Mouse (Mus musculus): ENCODE results near the gene Scgb2b24.

The Scgb2b24 gene

GRCm38 (mm10) chr7:33739212-33739611 is at the start of gene Scgb2b24:
Gene Scgb2b24, minus strand, starts transcription at chr7:33739312.
- DNase-seq (ENCODE audit: low spot score) = no peak

- DNase-seq (ENCODE audit: low spot score) = no peak
Measured at GRCm38 (mm10) chr7:33743499-33743898, 4.4 kb upstream of the Scgb2b24 start, which contains the start of gene Scgb1b24. Gene Scgb1b24, plus strand, starts transcription at chr7:33743799.

GRCm38 (mm10) chr7:33689864-33690263 is 49.2 kb downstream of the Scgb2b24 start:
- DNase-seq (ENCODE audit: low spot score) = no peak

Measured in embryo, embryonic 10 days (tissue).